Mouse (Mus musculus) limb, embryonic 11.5 days (tissue): ENCODE measurements around the gene Astl. TPM values are rescaled to one million over a fixed set of nuclear protein-coding genes. Genes with fewer than 3 reads are reported as not detected.

ENCODE experiments used
- ATAC-seq: fragments of 200-750 bp; cut with Nextera tagmentation; 2 replicates; pipeline ENCODE4 v1.8.0; 2017; ENCODE audit warnings: low read depth; ENCODE audit not compliant: insufficient number of reproducible peaks, low FRiP score, low TSS enrichment
- DNase-seq: peaks from one replicate; pipeline ENCODE4 v3.0.0-alpha.2; 2015; ENCODE audit warnings: low spot score
- H3K27ac ChIP-seq: fragments of 300-500 bp; sonication (generic); replicated peaks from 2 replicates; pipeline ENCODE4 v1.5.1; 2014; ENCODE audit warnings: low read depth, mild to moderate bottlenecking, low read length
- H3K27me3 ChIP-seq: fragments of 300-500 bp; sonication (generic); 2 replicates; pipeline ENCODE4 v1.6.1; 2014; ENCODE audit warnings: mild to moderate bottlenecking, low read length, mixed read lengths; ENCODE audit not compliant: control insufficient read depth, insufficient read depth
- H3K36me3 ChIP-seq: fragments of 300-500 bp; sonication (generic); 2 replicates; pipeline ENCODE4 v1.6.1; 2014; ENCODE audit warnings: mild to moderate bottlenecking, low read length, moderate library complexity, mixed read lengths; ENCODE audit not compliant: control insufficient read depth, insufficient read depth
- H3K4me1 ChIP-seq: fragments of 300-500 bp; sonication (generic); 2 replicates; pipeline ENCODE4 v1.6.1; 2014; ENCODE audit warnings: low read length, mixed read lengths; ENCODE audit not compliant: control insufficient read depth, insufficient read depth
- H3K4me2 ChIP-seq: fragments of 300-500 bp; sonication (generic); 2 replicates; pipeline ENCODE4 v1.6.1; 2014; ENCODE audit warnings: low read depth, mild to moderate bottlenecking, moderate library complexity; ENCODE audit not compliant: severe bottlenecking
- H3K4me3 ChIP-seq: fragments of 300-500 bp; sonication (generic); 2 replicates; pipeline ENCODE4 v1.5.1; 2014; ENCODE audit warnings: low read depth, low read length
- H3K9ac ChIP-seq: fragments of 300-500 bp; sonication (generic); 2 replicates; pipeline ENCODE4 v1.6.1; 2014; ENCODE audit warnings: mild to moderate bottlenecking, low read length
- H3K9me3 ChIP-seq: fragments of 300-500 bp; sonication (generic); 2 replicates; pipeline ENCODE4 v1.6.1; 2016; ENCODE audit warnings: low read length; ENCODE audit not compliant: control insufficient read depth
- WGBS: fragments of 180-500 bp; shearing (Covaris S2); extraction: QIAGEN DNeasy Blood & Tissue Kit; methylation state at CpG from one replicate; pipeline ENCODE4 v1.1.7; 2014; 5-methylcytosine and 5-hydroxymethylcytosine counted together
- polyA plus RNA-seq: library from polyadenylated mRNA; unstranded; fragments of >200 nt; fragmentation: Nextera tagmentation; extraction: Ambion mirVana; gene quantifications from 2 replicates; pipeline ENCODE4 v1.2.1, GENCODE M21; 2014

Gene Astl
- polyA plus RNA-seq, 1 experiment from 2014 or later = not detected

- Histone ChIP-seq H3K27ac (no peak overlapping the region), H3K9ac (no peak overlapping the region), H3K4me2 (no peak overlapping the region), H3K27me3 (no peaks in the 10 kb centered on the region), H3K4me1 (no peaks in the 10 kb centered on the region), H3K36me3 (no peaks in the 10 kb centered on the region), H3K9me3 (no peaks in the 10 kb centered on the region), H3K4me3 (no peak overlapping the region)
- WGBS = 91% methylated on average over 1 of the region's 1 CpGs
- ATAC-seq (no peak), DNase-seq (no peak)
These were observed 23.3 kb upstream of the Astl start for GRCm38 (mm10) chr2:127315155-127315470.

GRCm38 (mm10) chr2:127316431-127316830 is 22.0 kb upstream of the Astl start:
- ATAC-seq (no peak), DNase-seq (no peak)
- Histone ChIP-seq H3K9me3 (no peaks in the 10 kb centered on the region), H3K4me2 (no peak overlapping the region), H3K4me3 (no peak overlapping the region), H3K9ac (no peak overlapping the region), H3K27me3 (no peaks in the 10 kb centered on the region), H3K27ac (no peak overlapping the region), H3K4me1 (no peaks in the 10 kb centered on the region), H3K36me3 (no peaks in the 10 kb centered on the region)
- 72% methylated on average over 5 of the region's 5 CpGs for WGBS

- Histone ChIP-seq H3K4me2 (no peak overlapping the region), H3K36me3 (no peaks in the 10 kb centered on the region), H3K27me3 (no peaks in the 10 kb centered on the region), H3K4me3 (no peak overlapping the region), H3K4me1 (no peaks in the 10 kb centered on the region), H3K9me3 (no peaks in the 10 kb centered on the region), H3K9ac (no peak overlapping the region), H3K27ac (no peak overlapping the region)
- DNase-seq = no peak
- 81% methylated on average over 4 of the region's 4 CpGs for WGBS
- ATAC-seq = no peak
These were observed 20.3 kb upstream of the Astl start for GRCm38 (mm10) chr2:127318136-127318535.

GRCm38 (mm10) chr2:127319071-127319470 is 19.4 kb upstream of the Astl start:
- H3K9me3 ChIP-seq = no peaks in the 10 kb centered on the region
- H3K4me3 ChIP-seq = no peak overlapping the region
- no peak overlapping the region for H3K4me2 ChIP-seq
- no peak overlapping the region for H3K9ac ChIP-seq
- ATAC-seq (no peak), DNase-seq (no peak)
- no peaks in the 10 kb centered on the region for H3K27me3 ChIP-seq
- H3K4me1 ChIP-seq = no peaks in the 10 kb centered on the region
- WGBS = 67% methylated on average over 4 of the region's 4 CpGs
- no peaks in the 10 kb centered on the region for H3K36me3 ChIP-seq
- no peak overlapping the region for H3K27ac ChIP-seq

GRCm38 (mm10) chr2:127322671-127323285 is 15.7 kb upstream of the Astl start:
- ATAC-seq = no peak
- H3K4me1 ChIP-seq = no peaks in the 10 kb centered on the region
- DNase-seq = no peak
- 80% methylated on average over 6 of the region's 6 CpGs for WGBS
- no peak overlapping the region for H3K9ac ChIP-seq
- no peaks in the 10 kb centered on the region for H3K27me3 ChIP-seq
- H3K9me3 ChIP-seq = no peaks in the 10 kb centered on the region
- H3K27ac ChIP-seq = no peak overlapping the region
- H3K36me3 ChIP-seq = no peaks in the 10 kb centered on the region
- no peak overlapping the region for H3K4me3 ChIP-seq
- H3K4me2 ChIP-seq = no peak overlapping the region

GRCm38 (mm10) chr2:127323667-127324066 is 14.8 kb upstream of the Astl start:
- Histone ChIP-seq H3K4me1 (no peaks in the 10 kb centered on the region), H3K36me3 (no peaks in the 10 kb centered on the region), H3K27me3 (no peaks in the 10 kb centered on the region), H3K9me3 (no peaks in the 10 kb centered on the region), H3K4me2 (no peak overlapping the region), H3K4me3 (no peak overlapping the region), H3K9ac (no peak overlapping the region), H3K27ac (no peak overlapping the region)
- ATAC-seq = no peak
- WGBS = 81% methylated on average over 1 of the region's 1 CpGs
- no peak for DNase-seq

- ATAC-seq = no peak
- Histone ChIP-seq H3K9me3 (no peaks in the 10 kb centered on the region), H3K9ac (no peak overlapping the region), H3K4me2 (no peak overlapping the region), H3K4me1 (no peaks in the 10 kb centered on the region), H3K27ac (no peak overlapping the region), H3K4me3 (no peak overlapping the region), H3K36me3 (no peaks in the 10 kb centered on the region), H3K27me3 (no peaks in the 10 kb centered on the region)
- DNase-seq = no peak
- 53% methylated on average over 7 of the region's 7 CpGs for WGBS
These were observed 14.0 kb upstream of the Astl start for GRCm38 (mm10) chr2:127324456-127324855.

GRCm38 (mm10) chr2:127328090-127328851 is 10.2 kb upstream of the Astl start:
- Histone ChIP-seq H3K9ac (0 out of 2 replicates have a peak overlapping the region, but pooled peaks have one; percentile 5), H3K4me1 (no peaks in the 10 kb centered on the region), H3K4me2 (no peak overlapping the region), H3K9me3 (no peaks in the 10 kb centered on the region), H3K36me3 (no peaks in the 10 kb centered on the region), H3K4me3 (no peak overlapping the region), H3K27ac (no peak overlapping the region), H3K27me3 (no peaks in the 10 kb centered on the region)
- no peak for DNase-seq
- 74% methylated on average over 12 of the region's 12 CpGs for WGBS
- no peak for ATAC-seq
